ENCODE assay signal across 17 mouse cellular contexts in genomic region chr4:35140317-35140716, GRCm38 (mm10). TPM values are rescaled to one million over a fixed set of nuclear protein-coding genes. Genes with fewer than 3 reads are reported as not detected.
DNase-seq lines count a peak whose midpoint lies in the region; ATAC-seq and TF ChIP-seq lines count a peak whose summit lies in the region.
"Had no signal": no experiment of that assay in that cellular context is flagged by ENCODE, and none has a peak within 500 bp of the region (broad histone marks: within the 10 kb centered on the region; RNA-seq: fewer than 3 reads in every experiment).

No protein-coding gene starts in this region.

- H3K9me3 ChIP-seq in MEL (replicated peaks; ENCODE audit: insufficient read depth, low read length) = no peaks in the 10 kb centered on the region
- H3K9me3 ChIP-seq in forebrain, embryonic 14.5 days (replicated peaks; ENCODE audit: control insufficient read depth, low read length) = no peaks in the 10 kb centered on the region
- no peaks in the 10 kb centered on the region for H3K9me3 ChIP-seq in liver, embryonic 12.5 days (replicated peaks)
- H3K9me3 ChIP-seq: limb, embryonic 12.5 days; midbrain, embryonic 12.5 days; neural tube, embryonic 12.5 days had no signal

- DNase-seq in 416B (ENCODE audit: low read depth) = peak; percentile 3
- peak; percentile 14 for DNase-seq in MEL (ENCODE audit: low read depth, low spot score)
- peak; percentile 38 for DNase-seq in splenic B cell, adult 2 months (ENCODE audit: low read depth, low spot score)
- DNase-seq in embryo, embryonic 10.5 days (ENCODE audit: low spot score) = no peak
- DNase-seq in gastrocnemius, postnatal 36 days = no peak
- no peak for DNase-seq in forebrain, embryonic 14.5 days (ENCODE audit: low spot score)
- DNase-seq: cerebellum, postnatal 36 days; heart, postnatal 36 days; kidney, adult 18-20 months; lung, adult 2 months; right cerebral cortex, adult 18-20 months had no signal

- no peak for TF ChIP-seq POLR2A in MEL (IDR thresholded peaks at IDR 0.05; ENCODE audit: control insufficient read depth in 1 of 2, insufficient read depth in 1 of 2, low read depth in 1 of 2, low read length in 2 of 2, poor library complexity in 1 of 2)

- H3K4me2 ChIP-seq in forebrain, embryonic 14.5 days (ENCODE audit: low read length) = no peak overlapping the region
- H3K4me2 ChIP-seq in liver, embryonic 12.5 days = no peak overlapping the region
- H3K4me2 ChIP-seq: limb, embryonic 12.5 days; midbrain, embryonic 12.5 days; neural tube, embryonic 12.5 days had no signal

- no peak for TF ChIP-seq CTCF in MEL (IDR thresholded peaks at IDR 0.05 in 2 of 3, conservative IDR thresholded peaks at IDR 0.05 in 1 of 3; ENCODE audit: control insufficient read depth in 1 of 3, insufficient read depth in 1 of 3, low read depth in 2 of 3, low read length in 3 of 3, poor library complexity in 1 of 3, severe bottlenecking in 1 of 3)

- intact Hi-C loops in gastrocnemius, postnatal 36 days (cut with DNase I) = no loop called here

- no peak overlapping the region for H3K4me3 ChIP-seq in MEL (ENCODE audit: control insufficient read depth in 1 of 2, insufficient read depth in 1 of 2, low read depth in 2 of 2, low read length in 2 of 2)
- H3K4me3 ChIP-seq in forebrain, embryonic 14.5 days (ENCODE audit: low read depth, low read length) = no peak overlapping the region
- H3K4me3 ChIP-seq in liver, embryonic 12.5 days = no peak overlapping the region
- H3K4me3 ChIP-seq: limb, embryonic 12.5 days; midbrain, embryonic 12.5 days; neural tube, embryonic 12.5 days had no signal

- H3K36me3 ChIP-seq in MEL (ENCODE audit: control insufficient read depth in 1 of 2, insufficient read depth in 2 of 2, low read length in 2 of 2) = peaks cover 0 to 26% of the 10 kb centered on the region in 2 experiments; a peak in 2 of 4 replicates
- no peaks in the 10 kb centered on the region for H3K36me3 ChIP-seq in splenic B cell, adult 2 months (ENCODE audit: control insufficient read depth, insufficient read depth, low read length, poor library complexity, severe bottlenecking)
- no peaks in the 10 kb centered on the region for H3K36me3 ChIP-seq in forebrain, embryonic 14.5 days (ENCODE audit: control insufficient read depth, insufficient read depth, low read length)
- H3K36me3 ChIP-seq in liver, embryonic 12.5 days = no peaks in the 10 kb centered on the region
- H3K36me3 ChIP-seq: limb, embryonic 12.5 days; midbrain, embryonic 12.5 days; neural tube, embryonic 12.5 days had no signal

- H3K79me2 ChIP-seq in MEL (ENCODE audit: control insufficient read depth, insufficient read depth, low read length, poor library complexity) = no peaks in the 10 kb centered on the region

- 88% methylated on average over 6 of the region's 6 CpGs for WGBS in forebrain, embryonic 14.5 days
- WGBS in liver, embryonic 12.5 days (ENCODE audit: insufficient replicate concordance) = 56% methylated on average over 6 of the region's 6 CpGs

- TF ChIP-seq RAD21 in MEL (IDR thresholded peaks at IDR 0.05; ENCODE audit: low read depth, low read length) = no peak

- H3K9ac ChIP-seq in MEL (ENCODE audit: control insufficient read depth, low read depth, low read length, poor library complexity, severe bottlenecking) = no peak overlapping the region
- H3K9ac ChIP-seq in forebrain, embryonic 14.5 days (ENCODE audit: low read length) = no peak overlapping the region
- H3K9ac ChIP-seq in liver, embryonic 12.5 days = no peak overlapping the region
- H3K9ac ChIP-seq: limb, embryonic 12.5 days; midbrain, embryonic 12.5 days; neural tube, embryonic 12.5 days had no signal

- peaks cover 13 to 28% of the 10 kb centered on the region in 2 experiments for H3K4me1 ChIP-seq in MEL (ENCODE audit: control insufficient read depth in 1 of 2, insufficient read depth in 2 of 2, low read length in 2 of 2)
- H3K4me1 ChIP-seq in forebrain, embryonic 14.5 days (ENCODE audit: control insufficient read depth, insufficient read depth, low read length) = no peaks in the 10 kb centered on the region
- peaks cover 30% of the 10 kb centered on the region for H3K4me1 ChIP-seq in liver, embryonic 12.5 days
- H3K4me1 ChIP-seq: neural tube, embryonic 12.5 days had no signal

- no peak for TF ChIP-seq EP300 in MEL (IDR thresholded peaks at IDR 0.05; ENCODE audit: low read depth in 1 of 2, low read length in 2 of 2)

- no peak overlapping the region for H3K27ac ChIP-seq in MEL (ENCODE audit: control insufficient read depth, low read depth, low read length)
- no peak overlapping the region for H3K27ac ChIP-seq in forebrain, embryonic 14.5 days (ENCODE audit: low read depth, low read length)
- H3K27ac ChIP-seq in liver, embryonic 12.5 days = no peak overlapping the region
- H3K27ac ChIP-seq: limb, embryonic 12.5 days; midbrain, embryonic 12.5 days; neural tube, embryonic 12.5 days had no signal

- ATAC-seq in hematopoietic stem cell, adult 5-6 weeks (replicated peaks in 1 of 2; ENCODE audit: insufficient read depth in 1 of 2, low FRiP score in 2 of 2, low TSS enrichment in 1 of 2, low read depth in 1 of 2, poor library complexity in 2 of 2, severe bottlenecking in 2 of 2) = peak; percentile 66
- no peak for ATAC-seq in forebrain, embryonic 14.5 days
- ATAC-seq in liver, embryonic 12.5 days = no peak

- H3K27me3 ChIP-seq in MEL (ENCODE audit: control insufficient read depth in 1 of 2, insufficient read depth in 2 of 2, low read length in 2 of 2) = no peaks in the 10 kb centered on the region
- no peaks in the 10 kb centered on the region for H3K27me3 ChIP-seq in splenic B cell, adult 2 months (ENCODE audit: control insufficient read depth, insufficient read depth, low read length, poor library complexity, severe bottlenecking)
- no peaks in the 10 kb centered on the region for H3K27me3 ChIP-seq in forebrain, embryonic 14.5 days (replicated peaks; ENCODE audit: control insufficient read depth, insufficient read depth, low read length)
- no peaks in the 10 kb centered on the region for H3K27me3 ChIP-seq in liver, embryonic 12.5 days (replicated peaks)
- H3K27me3 ChIP-seq: limb, embryonic 12.5 days; midbrain, embryonic 12.5 days; neural tube, embryonic 12.5 days had no signal

TF ChIP-seq in MEL, 35 proteins besides CTCF, POLR2A, EP300 and RAD21:
- TF ChIP-seq USF2 (IDR thresholded peaks at IDR 0.05; ENCODE audit: borderline replicate concordance in 1 of 2, insufficient read depth in 1 of 2, low read depth in 1 of 2, low read length in 2 of 2) (no peak), BHLHE40 (IDR thresholded peaks at IDR 0.05; ENCODE audit: borderline replicate concordance, low read depth, low read length) (no peak), NELFE (IDR thresholded peaks at IDR 0.05; ENCODE audit: low read depth, low read length) (no peak), ETS1 (IDR thresholded peaks at IDR 0.05; ENCODE audit: low read depth, low read length) (no peak), SMC3 (IDR thresholded peaks at IDR 0.05; ENCODE audit: low read depth, low read length) (no peak), MAZ (IDR thresholded peaks at IDR 0.05; ENCODE audit: low read depth, low read length) (no peak), GATA1 (IDR thresholded peaks at IDR 0.05; ENCODE audit: low read depth, low read length) (no peak), CHD1 (IDR thresholded peaks at IDR 0.05; ENCODE audit: low read depth, low read length) (no peak), E2F4 (IDR thresholded peaks at IDR 0.05; ENCODE audit: borderline replicate concordance, low read depth, low read length) (no peak), KAT2A (conservative IDR thresholded peaks at IDR 0.05; ENCODE audit: low read depth, low read length) (no peak), MYB (IDR thresholded peaks at IDR 0.05; ENCODE audit: low read depth, low read length) (no peak), NRF1 (IDR thresholded peaks at IDR 0.05; ENCODE audit: insufficient read depth, low read depth, low read length, poor library complexity, severe bottlenecking) (no peak), POLR2AphosphoS5 (IDR thresholded peaks at IDR 0.05; ENCODE audit: borderline replicate concordance, low read depth, low read length) (no peak)

RNA-seq across cellular contexts. Expression of gene Ifnk, which starts 11.5 kb away (rescaled TPM):
- not detected in 2 replicates for total RNA-seq in MEL (2012; rRNA removed)
- polyA plus RNA-seq in MEL (2012; ENCODE audit: insufficient read depth in 1 of 2, insufficient read length in 2 of 2, low read depth in 1 of 2, low replicate concordance in 2 of 2, missing spikeins in 1 of 2) = not detected
- not detected in 2 replicates for total RNA-seq in hematopoietic stem cell, adult 5-6 weeks (2017)
- total RNA-seq in gastrocnemius, postnatal 36 days (2021) = not detected
- 0.38 TPM in 1 of 2 replicates, not detected in the other for polyA plus RNA-seq in forebrain, embryonic 14.5 days (2014; fragmentation: Nextera tagmentation; extraction: Ambion mirVana)
- polyA plus RNA-seq in liver, embryonic 12.5 days (2016; fragmentation: Nextera tagmentation; extraction: Ambion mirVana) = 0.17 TPM in 1 of 2 replicates, not detected in the other
- total RNA-seq: gastrocnemius, adult 18-20 months; heart, postnatal 36 days had no signal
- polyA plus RNA-seq: lung, adult 2 months; neural tube, embryonic 12.5 days had no signal

RNA-seq across cellular contexts. Expression of gene Mob3b, which starts 17.0 kb away (rescaled TPM):
- 3.8 and 4.0 TPM in 2 replicates for total RNA-seq in MEL (2012; rRNA removed)
- 1 to 10 TPM in 1 of 2 experiments, not detected in 1; 4.2 TPM for polyA plus RNA-seq in MEL (2012; ENCODE audit: insufficient read depth in 1 of 2, insufficient read length in 2 of 2, low read depth in 1 of 2, low replicate concordance in 2 of 2, missing spikeins in 1 of 2)
- total RNA-seq in hematopoietic stem cell, adult 5-6 weeks (2017) = 2.8 and 2.9 TPM in 2 replicates
- total RNA-seq in gastrocnemius, postnatal 36 days (2021) = 1 to 10 TPM in 1 of 2 experiments, under 1 TPM in 1; 0.38 to 1.1 TPM
- 4.6 and 6.3 TPM in 2 replicates for polyA plus RNA-seq in forebrain, embryonic 14.5 days (2014; fragmentation: Nextera tagmentation; extraction: Ambion mirVana)
- 6.0 and 7.1 TPM in 2 replicates for polyA plus RNA-seq in liver, embryonic 12.5 days (2016; fragmentation: Nextera tagmentation; extraction: Ambion mirVana)

Comparison
In these comparisons a context has a peak if more than half of its experiments do, and no peak if none do; other contexts are left out.
1. DNase-seq: peak in 416B (single experiment), MEL (single experiment) and splenic B cell, adult 2 months (single experiment); none in embryo, embryonic 10.5 days (single experiment), gastrocnemius, postnatal 36 days (0 of 2) and forebrain, embryonic 14.5 days (single experiment).
2. ATAC-seq: peak in hematopoietic stem cell, adult 5-6 weeks (2 of 2); none in forebrain, embryonic 14.5 days (single experiment) and liver, embryonic 12.5 days (single experiment).